Mouse (Mus musculus) WW6 (cell line): ENCODE measurements around the gene Plekha5.

Source experiments
- DNase-seq: peaks from one replicate; pipeline ENCODE4 v3.0.0-alpha.2; 2013; ENCODE audit warnings: low read depth, low spot score

The Plekha5 gene

GRCm38 (mm10) chr6:140611282-140611681 lies 187.4 kb downstream of the Plekha5 start:
- DNase-seq: no peak

- no peak for DNase-seq
These were observed 188.1 kb downstream of the Plekha5 start for GRCm38 (mm10) chr6:140611893-140612473.

GRCm38 (mm10) chr6:140613822-140614221 lies 190.0 kb downstream of the Plekha5 start:
- DNase-seq: no peak

GRCm38 (mm10) chr6:140614711-140615110 lies 190.9 kb downstream of the Plekha5 start:
- DNase-seq: no peak

GRCm38 (mm10) chr6:140620531-140621349 lies 196.9 kb downstream of the Plekha5 start:
- no peak for DNase-seq

- no peak for DNase-seq
These were observed 197.8 kb downstream of the Plekha5 start for GRCm38 (mm10) chr6:140621622-140622021.

GRCm38 (mm10) chr6:140622391-140623225 lies 198.8 kb downstream of the Plekha5 start, which contains the start of gene Aebp2:
TSS of gene Aebp2 (plus strand) at chr6:140622663.
- no peak for DNase-seq

- peak; percentile 86 for DNase-seq
These were observed 199.6 kb downstream of the Plekha5 start for GRCm38 (mm10) chr6:140623226-140624095.

- DNase-seq: no peak
These were observed 200.5 kb downstream of the Plekha5 start for GRCm38 (mm10) chr6:140624096-140625051.

GRCm38 (mm10) chr6:140629176-140629859 lies 205.5 kb downstream of the Plekha5 start:
- DNase-seq: no peak

- DNase-seq: no peak
These were observed 206.5 kb downstream of the Plekha5 start for GRCm38 (mm10) chr6:140630306-140630705.

GRCm38 (mm10) chr6:140633616-140634015 lies 209.8 kb downstream of the Plekha5 start:
- DNase-seq: no peak

GRCm38 (mm10) chr6:140636290-140636689 lies 212.4 kb downstream of the Plekha5 start:
- DNase-seq: no peak

GRCm38 (mm10) chr6:140642010-140642409 lies 218.2 kb downstream of the Plekha5 start:
- no peak for DNase-seq

- DNase-seq: no peak
These were observed 218.8 kb downstream of the Plekha5 start for GRCm38 (mm10) chr6:140642655-140643054.

- no peak for DNase-seq
These were observed 222.1 kb downstream of the Plekha5 start for GRCm38 (mm10) chr6:140645931-140646330.
